Mouse (Mus musculus) granulocyte monocyte progenitor cell, adult 5-6 weeks (primary cell): Measurements from ENCODE around the gene Zmym3. TPM values are rescaled to one million over a fixed set of nuclear protein-coding genes. Genes with fewer than 3 reads are reported as not detected.
"Not testable (repeated sequence)": the region's sequence is repeated elsewhere in the genome, so short reads cannot be mapped to it uniquely, and the experiment has no call there.

ENCODE experiments used
- ATAC-seq: replicated peaks from 2 replicates; pipeline ENCODE4 v1.8.0; 2016; ENCODE audit warnings: mild to moderate bottlenecking, moderate TSS enrichment, inconsistent platforms; ENCODE audit not compliant: poor library complexity, severe bottlenecking
- total RNA-seq, 2 experiments: library from RNA; stranded (forward) in 1 of 2; stranded (reverse) in 1 of 2; fragments of 200-712, 200-1000 nt in 1 of 2; fragments of >200 nt in 1 of 2; fragmentation: Nextera tagmentation in 1 of 2; gene quantifications; 2 replicates each; pipeline ENCODE4 v1.2.3; 2014 to 2017

Gene Zmym3
- total RNA-seq, 2 experiments from 2014 or later, result 33.7 to 50.6 TPM

DNA sequence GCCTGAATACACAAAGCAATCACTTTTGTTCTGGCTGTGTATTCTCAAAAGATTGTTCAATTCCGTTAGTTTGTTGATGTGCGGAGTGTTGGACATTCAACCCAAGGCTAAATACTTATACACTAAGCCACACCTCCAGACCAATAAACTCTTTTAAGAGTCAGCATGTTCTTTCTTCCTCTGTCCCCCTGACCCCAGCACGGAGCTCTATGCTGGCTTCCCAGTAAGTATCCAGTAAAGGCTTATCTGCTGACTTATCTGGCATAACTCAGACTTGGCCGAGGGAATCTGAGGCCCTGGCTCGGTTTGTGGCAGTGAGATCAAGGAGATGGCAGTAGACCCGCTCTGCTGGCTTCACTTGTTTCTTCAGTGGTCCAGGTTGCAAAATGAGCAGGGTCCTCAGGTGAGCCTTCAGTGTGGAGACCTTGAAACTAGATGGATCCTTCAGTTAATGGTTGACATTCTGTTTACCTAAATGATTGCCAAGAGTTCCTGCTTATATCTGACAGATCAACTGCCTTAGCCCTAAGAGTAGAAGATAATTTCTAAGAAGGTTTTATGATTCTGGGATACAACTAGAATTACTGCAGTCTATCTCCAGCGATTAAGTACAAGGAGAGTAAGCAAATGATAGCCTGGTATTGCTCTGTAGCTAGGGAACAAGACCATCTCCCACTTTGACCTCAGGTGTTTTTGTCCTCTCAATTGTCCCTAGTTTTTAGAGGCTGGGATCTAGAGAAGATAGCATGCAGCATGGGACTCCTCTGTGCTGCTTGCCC lies 44.3 kb downstream of the Zmym3 start, which contains the start of gene Gjb1:
Gene Gjb1, plus strand, starts transcription at position 189 of the 779 bp plus-strand sequence.
- ATAC-seq, result no peak

DNA sequence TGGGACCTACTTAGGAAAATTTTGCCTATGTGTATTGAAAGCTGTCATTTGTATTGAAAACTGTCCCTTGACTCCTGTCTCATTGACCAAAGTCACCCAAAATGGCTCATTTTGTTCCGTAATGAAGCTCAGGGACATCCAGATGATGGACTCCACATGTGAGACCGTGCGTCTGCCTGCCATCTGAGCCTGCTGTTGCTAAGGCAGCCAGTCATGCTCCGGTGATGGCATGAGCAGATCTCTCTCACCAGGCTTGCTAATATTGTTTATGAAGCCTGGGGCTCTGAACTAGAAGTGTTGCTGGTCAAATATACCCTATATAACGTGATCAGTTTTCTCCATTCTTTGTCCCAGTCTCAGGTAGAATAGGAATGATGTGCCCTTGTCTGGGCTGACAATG lies 47.7 kb downstream of the Zmym3 start:
- ATAC-seq, result no peak

DNA sequence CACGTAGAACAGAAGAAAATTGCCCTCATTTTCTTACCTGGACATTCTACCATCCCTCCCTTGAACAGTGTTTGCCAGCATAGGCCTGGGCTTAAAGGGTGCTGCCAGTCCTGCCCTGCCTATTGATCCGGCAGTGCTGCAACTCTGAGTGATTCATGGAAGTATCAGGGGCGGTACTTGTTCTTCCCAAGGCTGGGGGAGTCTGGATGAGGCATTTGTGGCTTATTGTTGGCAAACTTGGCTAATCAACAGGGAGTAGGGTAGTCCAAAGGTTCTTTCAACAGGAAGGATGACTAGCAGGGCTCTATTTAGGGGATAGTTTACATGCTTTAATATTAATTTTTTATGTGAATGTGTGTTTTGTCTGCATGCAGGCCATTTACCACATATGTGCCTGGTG lies 50.1 kb downstream of the Zmym3 start:
- no peak for ATAC-seq

DNA sequence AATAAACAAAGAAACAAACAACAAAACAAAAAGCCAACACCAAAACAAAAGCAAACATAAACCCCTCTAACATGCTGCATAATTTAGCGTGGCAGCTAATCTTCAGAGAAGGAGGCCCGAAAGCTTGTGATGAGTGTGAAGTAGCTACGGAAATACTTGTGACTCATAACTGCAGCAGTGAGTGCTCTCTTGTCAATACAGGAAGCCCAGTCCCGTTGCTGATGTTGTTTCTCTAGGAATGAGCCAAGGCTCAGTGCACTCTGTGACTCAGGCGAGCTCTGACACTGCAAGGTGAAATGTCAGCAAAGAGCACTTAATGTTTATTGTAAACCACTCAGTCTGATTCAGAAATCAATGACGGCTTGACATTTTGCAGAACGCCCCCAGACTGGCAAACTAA lies 51.6 kb downstream of the Zmym3 start:
- no peak for ATAC-seq

DNA sequence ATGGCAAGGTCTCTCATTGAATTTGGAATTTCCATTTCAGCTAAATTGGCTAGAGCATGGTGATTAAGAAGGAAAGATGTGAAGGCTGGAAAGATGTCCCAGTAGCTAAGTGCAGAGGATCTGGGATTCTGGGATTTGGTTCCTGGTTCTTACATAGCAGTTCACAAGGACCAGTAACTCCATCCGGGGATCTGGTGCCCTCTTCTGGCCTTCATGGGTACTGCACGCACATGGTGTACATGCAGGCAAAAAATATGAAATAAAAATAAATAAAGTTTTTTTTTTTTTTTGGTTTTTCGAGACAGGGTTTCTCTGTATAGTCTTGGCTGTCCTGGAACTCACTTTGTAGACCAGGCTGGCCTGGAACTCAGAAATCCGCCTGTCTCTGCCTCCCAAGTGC lies 61.7 kb downstream of the Zmym3 start:
- not testable (repeated sequence) for ATAC-seq

Other genes with a start within 250 kb of the Zmym3 start
- 50.9 and 62.8 TPM in 2 replicates for gene Snx12, start 198.3 kb downstream of the Zmym3 start, total RNA-seq (2014; fragmentation: Nextera tagmentation)
- gene Snx12, start 198.3 kb downstream of the Zmym3 start, total RNA-seq (2017), result 62.9 and 66.1 TPM in 2 replicates
- 7.0 and 14.4 TPM in 2 replicates for gene Foxo4, start 166.3 kb downstream of the Zmym3 start, total RNA-seq (2014; fragmentation: Nextera tagmentation)
- 12.8 and 16.9 TPM in 2 replicates for gene Foxo4, start 166.3 kb downstream of the Zmym3 start, total RNA-seq (2017)
- not detected in 2 replicates for gene Gm614, start 156.9 kb downstream of the Zmym3 start, total RNA-seq (2014; fragmentation: Nextera tagmentation)
- gene Gm614, start 156.9 kb downstream of the Zmym3 start, total RNA-seq (2017), result not detected in 2 replicates
- gene Il2rg, start 152.6 kb downstream of the Zmym3 start, total RNA-seq (2014; fragmentation: Nextera tagmentation), result 21.7 and 33.1 TPM in 2 replicates
- 20.2 and 23.4 TPM in 2 replicates for gene Il2rg, start 152.6 kb downstream of the Zmym3 start, total RNA-seq (2017)
- not detected in 2 replicates for gene Gm20489, start 151.8 kb downstream of the Zmym3 start, total RNA-seq (2014; fragmentation: Nextera tagmentation)
- not detected in 2 replicates for gene Gm20489, start 151.8 kb downstream of the Zmym3 start, total RNA-seq (2017)
- 55.4 and 65.2 TPM in 2 replicates for gene Med12, start 146.8 kb downstream of the Zmym3 start, total RNA-seq (2014; fragmentation: Nextera tagmentation)
- gene Med12, start 146.8 kb downstream of the Zmym3 start, total RNA-seq (2017), result 35.2 and 40.1 TPM in 2 replicates
- gene Nlgn3, start 121.7 kb downstream of the Zmym3 start, total RNA-seq (2014; fragmentation: Nextera tagmentation), result not detected in 2 replicates
- not detected in 2 replicates for gene Nlgn3, start 121.7 kb downstream of the Zmym3 start, total RNA-seq (2017)
- gene Gjb1, start 44.5 kb downstream of the Zmym3 start, total RNA-seq (2014; fragmentation: Nextera tagmentation), result not detected in 2 replicates
- gene Gjb1, start 44.5 kb downstream of the Zmym3 start, total RNA-seq (2017), result not detected in 2 replicates
- gene Nono, start 8.5 kb upstream of the Zmym3 start, total RNA-seq (2014; fragmentation: Nextera tagmentation), result 239 and 268 TPM in 2 replicates
- 475 and 508 TPM in 2 replicates for gene Nono, start 8.5 kb upstream of the Zmym3 start, total RNA-seq (2017)
- 2.9 TPM in 1 of 2 replicates, not detected in the other for gene Itgb1bp2, start 28.2 kb upstream of the Zmym3 start, total RNA-seq (2014; fragmentation: Nextera tagmentation)
- 4.0 TPM in 1 of 2 replicates, not detected in the other for gene Itgb1bp2, start 28.2 kb upstream of the Zmym3 start, total RNA-seq (2017)
- gene Taf1, start 111.9 kb upstream of the Zmym3 start, total RNA-seq (2014; fragmentation: Nextera tagmentation), result 38.6 and 43.4 TPM in 2 replicates
- 51.1 and 62.5 TPM in 2 replicates for gene Taf1, start 111.9 kb upstream of the Zmym3 start, total RNA-seq (2017)
- 151 and 200 TPM in 2 replicates for gene Ogt, start 219.2 kb upstream of the Zmym3 start, total RNA-seq (2014; fragmentation: Nextera tagmentation)
- 56.5 and 66.4 TPM in 2 replicates for gene Ogt, start 219.2 kb upstream of the Zmym3 start, total RNA-seq (2017)